Mouse (Mus musculus) ES-Bruce4 (cell line): ENCODE results near the gene Agtpbp1.

Experiments
- CTCF ChIP-seq: IDR thresholded peaks from one replicate; pipeline ENCODE4 v1.8.1; 2011; ENCODE audit warnings: low read depth, low read length
- EP300 ChIP-seq: IDR thresholded peaks from 2 replicates; pipeline ENCODE4 v1.6.1; 2011; ENCODE audit warnings: low read depth, low read length; ENCODE audit not compliant: insufficient read depth
- POLR2A ChIP-seq: IDR thresholded peaks from one replicate; pipeline ENCODE4 v1.8.1; 2011; ENCODE audit warnings: low read length; ENCODE audit not compliant: insufficient read depth

GRCm38 (mm10) chr13:59589672-59590071, 4.6 kb upstream of the Agtpbp1 start:
- no peak for TF ChIP-seq POLR2A
- no peak for TF ChIP-seq CTCF
- no peak for TF ChIP-seq EP300
